Mouse (Mus musculus) lung, postnatal 0 days (tissue): ENCODE data around the gene Perp. TPM values are rescaled to one million over a fixed set of nuclear protein-coding genes. Genes with fewer than 3 reads are reported as not detected.

Experiments used
- ATAC-seq: fragments of 200-750 bp; cut with Nextera tagmentation; 2 replicates; pipeline ENCODE4 v1.8.0; 2017; ENCODE audit warnings: moderate library complexity
- DNase-seq: peaks from one replicate; pipeline ENCODE4 v3.0.0-alpha.2; 2016; ENCODE audit warnings: low spot score
- H3K27ac ChIP-seq: fragments of 300-500 bp; sonication (generic); 2 replicates; pipeline ENCODE4 v1.5.1; 2014; ENCODE audit warnings: antibody characterized with exemption, mild to moderate bottlenecking, low read length, mixed read lengths
- H3K27me3 ChIP-seq: fragments of 300-500 bp; sonication (generic); replicated peaks from 2 replicates; pipeline ENCODE4 v1.6.1; 2014; ENCODE audit warnings: low read length, mixed read lengths; ENCODE audit not compliant: insufficient read depth
- H3K36me3 ChIP-seq: fragments of 300-500 bp; sonication (generic); 2 replicates; pipeline ENCODE4 v1.6.1; 2014; ENCODE audit warnings: low read length, mixed read lengths; ENCODE audit not compliant: insufficient read depth
- H3K4me1 ChIP-seq: fragments of 300-500 bp; sonication (generic); 2 replicates; pipeline ENCODE4 v1.6.1; 2014; ENCODE audit warnings: antibody characterized with exemption, low read depth, low read length, mixed read lengths; ENCODE audit not compliant: insufficient read depth
- H3K4me2 ChIP-seq: fragments of 300-500 bp; sonication (generic); replicated peaks from 2 replicates; pipeline ENCODE4 v1.6.1; 2014; ENCODE audit warnings: low read depth, mild to moderate bottlenecking, low read length, moderate library complexity, mixed read lengths
- H3K4me3 ChIP-seq: fragments of 300-500 bp; sonication (generic); 2 replicates; pipeline ENCODE4 v1.5.1; 2014; ENCODE audit warnings: low read depth, low read length
- H3K9ac ChIP-seq: fragments of 300-500 bp; sonication (generic); replicated peaks from 2 replicates; pipeline ENCODE4 v1.6.1; 2014; ENCODE audit warnings: low read depth, mild to moderate bottlenecking
- H3K9me3 ChIP-seq: fragments of 300-500 bp; sonication (generic); 2 replicates; pipeline ENCODE4 v1.6.1; 2016; ENCODE audit warnings: low read length, mixed read lengths
- CTCF ChIP-seq: IDR thresholded peaks from 2 replicates; pipeline ENCODE4 v1.5.1; 2016; ENCODE audit warnings: antibody characterized with exemption, mild to moderate bottlenecking
- EP300 ChIP-seq: IDR thresholded peaks from 2 replicates; pipeline ENCODE4 v1.6.1; 2016; ENCODE audit warnings: antibody characterized with exemption, mild to moderate bottlenecking, control low read depth
- WGBS: fragments of 180-500 bp; shearing (Covaris S2); extraction: QIAGEN DNeasy Blood & Tissue Kit; methylation state at CpG from one replicate; pipeline ENCODE4 v1.1.7; 2014; 5-methylcytosine and 5-hydroxymethylcytosine counted together
- polyA plus RNA-seq: library from polyadenylated mRNA; unstranded; fragments of >200 nt; fragmentation: Nextera tagmentation; extraction: Ambion mirVana; gene quantifications from 2 replicates; pipeline ENCODE4 v1.2.1, GENCODE M21; 2015

Perp gene
- polyA plus RNA-seq, 1 experiment from 2014 or later, result 65.5 TPM

DNA sequence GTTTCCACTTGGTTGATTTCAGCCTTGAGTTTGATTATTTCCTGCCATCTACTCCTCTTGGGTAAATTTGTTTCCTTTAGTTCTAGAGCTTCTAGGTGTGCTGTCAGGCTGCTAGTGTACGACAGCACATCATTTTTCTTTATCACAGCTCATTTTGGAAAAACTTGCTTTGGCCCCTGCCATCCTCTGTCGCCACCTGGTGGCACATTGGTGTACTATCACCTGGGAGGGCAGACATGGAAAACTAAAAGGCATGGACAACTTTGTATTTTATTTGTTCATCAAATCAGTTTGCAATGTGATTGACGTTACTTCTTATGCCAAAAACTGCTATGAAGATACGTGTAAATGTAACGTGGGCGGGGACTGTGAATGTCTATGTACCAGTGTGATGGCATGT lies 59.3 kb downstream of the Perp start:
- H3K27ac ChIP-seq, result no peak overlapping the region
- H3K9me3 ChIP-seq, result no peaks in the 10 kb centered on the region
- DNase-seq (peak; percentile 55), ATAC-seq (no peak)
- H3K4me1 ChIP-seq, result no peaks in the 10 kb centered on the region
- no peaks in the 10 kb centered on the region for H3K36me3 ChIP-seq
- no peak overlapping the region for H3K4me2 ChIP-seq
- H3K27me3 ChIP-seq, result no peaks in the 10 kb centered on the region
- H3K9ac ChIP-seq, result no peak overlapping the region
- TF ChIP-seq CTCF, result peak; percentile 92
- TF ChIP-seq EP300, result no peak
- 12% methylated on average over 6 of the region's 6 CpGs for WGBS
- no peak overlapping the region for H3K4me3 ChIP-seq

Other genes starting within 250 kb of the Perp start
- gene Arfgef3, start 101.1 kb upstream of the Perp start, polyA plus RNA-seq, result 3.5 and 3.6 TPM in 2 replicates
- gene Gm4922, start 58.2 kb upstream of the Perp start, polyA plus RNA-seq, result 0.05 and 0.08 TPM in 2 replicates
- gene Tnfaip3, start 170.6 kb downstream of the Perp start, polyA plus RNA-seq, result 4.9 and 9.5 TPM in 2 replicates